Mouse (Mus musculus) CD4-positive, CD25-positive, alpha-beta regulatory T cell, adult 9 weeks (primary cell): ENCODE results near the gene Icam4. TPM values are rescaled to one million over a fixed set of nuclear protein-coding genes. Genes with fewer than 3 reads are reported as not detected.

Source experiments
- polyA plus RNA-seq: library from polyadenylated mRNA; unstranded; fragments of 100-300 nt; shearing (Covaris generic); gene quantifications from one replicate; pipeline ENCODE4 v1.2.1, GENCODE M21; 2017

Gene Icam4
- polyA plus RNA-seq, result 2.6 TPM

DNA sequence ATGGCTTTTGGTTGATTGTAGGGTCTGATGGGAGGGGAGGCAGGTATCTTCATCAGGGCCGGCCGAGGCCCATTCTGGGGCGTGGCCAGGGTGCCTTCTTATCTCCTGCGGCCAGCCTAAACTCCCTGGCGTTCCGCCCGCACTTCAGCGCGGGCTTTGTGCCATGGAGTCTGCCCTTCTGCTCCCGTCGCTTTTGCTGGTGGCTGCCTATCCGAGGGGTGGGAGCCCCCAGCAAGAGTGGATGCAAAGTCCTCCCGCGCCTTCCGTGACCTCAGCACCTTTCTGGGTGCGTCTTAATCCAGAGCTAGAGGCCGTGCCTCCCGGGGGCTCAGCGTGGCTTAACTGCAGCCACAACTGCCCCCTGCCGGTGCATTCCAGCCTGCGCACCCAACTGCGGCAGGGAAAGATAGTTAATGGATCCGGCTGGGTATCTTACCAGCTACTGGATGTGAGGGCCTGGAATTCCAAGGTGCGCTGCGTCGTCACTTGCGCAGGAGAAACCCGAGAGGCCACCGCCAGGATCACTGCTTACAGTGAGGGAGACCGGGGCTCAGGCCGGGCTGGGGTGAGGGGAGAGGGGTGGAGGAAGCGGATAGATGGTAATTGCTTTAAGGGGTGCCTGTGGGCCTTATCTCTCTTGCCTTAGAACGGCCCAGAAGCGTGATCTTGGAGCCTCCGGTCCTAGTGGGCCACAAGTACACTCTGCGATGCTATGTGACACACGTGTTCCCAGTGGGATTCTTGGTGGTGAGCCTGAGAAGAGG, at the start of gene Icam4:
TSS of gene Icam4 (plus strand) at position 83 of the 764 bp plus-strand sequence.

DNA sequence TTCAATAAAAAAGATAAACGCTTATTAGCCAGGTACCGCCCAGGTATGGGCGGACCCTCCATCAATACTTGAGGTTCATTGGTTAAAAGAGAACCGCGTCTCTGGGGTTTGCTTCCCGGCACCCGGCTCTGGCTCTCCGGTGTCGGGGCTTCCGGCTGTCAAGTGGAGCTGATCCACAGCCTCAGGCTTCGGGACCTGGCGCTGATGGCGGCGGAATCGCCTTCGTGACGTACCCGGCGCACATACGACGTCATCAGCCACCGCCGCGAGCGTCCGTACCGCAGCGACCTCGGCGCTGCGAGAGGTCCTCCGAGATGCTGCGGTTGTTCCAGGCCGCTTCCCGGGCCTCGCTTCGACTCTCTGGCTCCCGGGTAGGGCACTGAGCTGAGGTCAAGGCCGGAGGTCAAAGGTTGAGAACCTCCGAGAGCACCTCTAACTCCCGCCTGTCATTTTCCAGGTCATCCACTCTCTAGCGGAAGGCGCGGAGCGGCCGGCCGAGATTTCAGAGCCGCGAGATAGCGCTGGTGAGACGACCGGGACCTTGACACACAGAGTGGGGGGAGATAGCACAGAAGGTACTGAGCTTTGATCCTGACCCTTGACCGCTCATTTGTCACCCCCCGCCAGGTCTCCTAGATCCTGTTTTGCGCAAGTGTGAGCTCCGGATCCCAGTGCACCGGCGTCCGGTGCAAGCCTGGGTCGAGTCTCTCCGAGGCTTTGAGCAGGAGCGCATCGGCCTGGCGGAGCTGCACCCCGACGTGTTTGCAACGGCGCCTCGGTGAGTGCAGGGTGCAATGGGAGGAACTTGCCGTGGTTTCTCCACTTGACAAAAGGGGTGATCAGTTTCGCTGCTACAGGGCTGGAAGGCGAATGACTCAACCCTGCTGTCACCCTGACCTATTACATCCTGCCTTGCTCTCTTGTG, 26.3 kb upstream of the Icam4 start, which contains the start of gene Mrpl4:
TSS of gene Mrpl4 (plus strand) at position 112 of the 925 bp plus-strand sequence.

DNA sequence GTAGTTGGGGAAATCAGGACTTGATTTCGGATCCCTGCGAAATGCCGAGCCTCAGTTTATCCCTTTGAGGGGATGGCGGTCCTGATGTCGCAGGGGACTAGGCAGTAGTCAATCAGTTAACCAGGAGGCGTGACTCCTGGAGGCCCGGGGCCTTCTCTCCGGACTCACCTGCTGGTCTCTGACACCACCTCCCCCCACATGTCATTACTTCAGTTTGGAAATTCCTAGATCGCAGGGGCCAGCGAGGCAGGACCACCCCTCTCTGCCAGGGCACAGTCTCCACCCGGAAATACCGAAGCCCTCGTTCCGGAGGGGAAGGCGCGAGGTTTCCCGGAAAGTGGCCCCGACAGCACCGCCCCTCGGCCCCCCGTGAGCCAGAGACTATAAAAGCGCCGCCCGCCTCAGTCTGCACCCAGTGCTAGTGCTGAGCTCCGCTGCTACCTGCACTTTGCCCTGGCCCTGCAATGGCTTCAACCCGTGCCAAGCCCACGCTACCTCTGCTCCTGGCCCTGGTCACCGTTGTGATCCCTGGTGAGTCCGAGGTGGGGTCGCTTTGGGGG, 13.5 kb upstream of the Icam4 start, which contains the start of gene Icam1:
TSS of gene Icam1 (plus strand) at position 415 of the 560 bp plus-strand sequence.

DNA sequence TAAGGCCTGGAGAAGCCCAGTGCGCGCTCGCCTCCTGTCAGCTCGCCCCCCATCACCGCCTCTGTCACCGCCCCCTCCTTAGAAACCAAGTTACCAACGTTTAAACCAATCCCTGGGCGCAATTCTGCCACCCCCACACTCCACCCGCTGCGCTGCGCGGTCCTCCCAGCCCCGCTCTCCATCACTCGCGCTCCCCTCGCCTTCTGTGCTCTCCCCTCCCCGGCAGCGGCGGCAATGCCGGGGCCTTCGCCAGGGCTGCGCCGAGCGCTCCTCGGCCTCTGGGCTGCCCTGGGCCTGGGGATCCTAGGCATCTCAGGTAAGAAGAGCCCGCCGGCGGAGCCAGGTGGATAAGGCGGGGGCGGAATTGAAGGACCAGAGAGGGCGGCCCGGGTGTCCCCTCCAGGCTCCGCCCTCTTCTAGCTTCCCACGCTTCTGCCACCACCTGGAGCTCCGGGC, 2.8 kb downstream of the Icam4 start, which contains the start of gene Icam5:
TSS of gene Icam5 (plus strand) at position 178 of the 456 bp plus-strand sequence.

DNA sequence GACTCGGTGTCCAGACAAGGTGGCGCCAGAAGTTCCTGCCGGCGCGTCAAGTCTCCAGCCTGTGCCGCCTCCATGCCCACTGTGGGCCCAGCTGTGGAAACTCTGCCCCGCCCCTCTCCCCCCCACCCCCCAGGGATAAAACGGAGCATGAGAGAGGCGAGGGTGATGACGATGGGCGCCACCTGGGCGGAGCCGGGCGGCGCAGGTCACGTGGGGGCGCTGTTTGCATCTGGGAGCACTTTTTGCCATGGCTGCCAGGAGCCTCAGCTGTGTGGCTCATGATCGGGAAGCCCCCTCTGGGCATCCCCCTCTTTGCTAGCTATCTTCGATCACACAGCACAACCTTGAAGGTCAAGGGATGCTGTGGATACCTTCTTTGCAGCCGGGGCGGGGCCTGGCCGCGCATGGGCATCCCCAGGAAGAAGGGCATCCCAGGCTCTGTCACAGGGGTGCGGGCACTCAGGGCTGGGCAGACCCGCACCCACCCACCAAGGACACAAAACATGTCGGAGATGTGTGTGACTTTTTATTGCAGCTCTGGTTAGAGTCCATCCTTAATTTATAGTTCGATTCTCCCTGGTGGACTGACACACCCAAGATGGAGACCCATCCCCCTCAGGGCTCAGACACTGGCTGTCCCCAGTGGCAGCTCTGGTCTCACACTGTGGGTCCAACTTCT, 38.0 kb downstream of the Icam4 start, which contains the start of gene Zglp1:
TSS of gene Zglp1 (minus strand) at position 88 of the 679 bp plus-strand sequence.

DNA sequence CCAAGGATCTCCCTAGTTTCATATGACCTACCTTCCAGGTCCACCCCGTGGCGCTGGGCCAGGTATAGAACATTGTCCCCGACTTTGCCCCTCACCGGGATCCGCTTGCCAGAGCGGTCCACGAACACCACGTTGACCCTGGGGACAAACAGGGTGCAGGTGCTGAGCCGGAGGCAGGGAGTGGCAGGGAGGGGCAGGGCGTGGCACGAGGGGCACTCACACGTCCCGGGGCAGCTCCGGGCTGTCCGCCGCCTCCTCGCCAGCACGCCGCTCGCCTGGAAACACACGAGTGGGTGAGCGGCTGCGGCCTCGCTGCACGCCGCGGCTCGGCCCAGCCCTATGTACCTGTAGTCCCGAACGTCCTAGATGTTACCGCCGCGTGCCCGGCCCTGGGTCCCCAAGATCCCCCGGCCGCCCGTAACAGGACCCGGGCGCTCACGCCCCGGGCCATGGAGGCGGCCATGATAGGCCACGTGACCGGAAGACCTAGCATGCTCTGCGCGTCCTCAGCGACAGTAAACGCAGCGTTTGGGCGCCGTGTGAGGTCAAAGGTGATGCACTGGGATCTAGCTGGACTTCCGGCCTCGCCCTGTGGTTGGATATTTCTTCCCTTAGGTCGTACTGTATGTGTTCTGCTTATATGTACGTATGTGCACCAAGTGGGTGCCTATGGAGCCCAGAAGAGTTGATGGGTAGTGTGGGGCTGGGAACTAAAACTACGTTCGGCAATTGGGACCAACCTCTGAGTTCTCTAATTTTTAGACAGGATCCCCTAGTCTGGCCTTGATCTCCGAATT, 44.1 kb downstream of the Icam4 start, which contains the start of the genes Gm49373 and Fdx1l:
TSS of gene Gm49373 (minus strand) at position 53 of the 797 bp plus-strand sequence.
TSS of gene Fdx1l (minus strand) at position 571 of the 797 bp plus-strand sequence.

Other genes with a start within 250 kb of the Icam4 start
- gene Col5a3, start 214.3 kb upstream of the Icam4 start, polyA plus RNA-seq, result 0.24 TPM
- gene Rdh8, start 210.9 kb upstream of the Icam4 start, polyA plus RNA-seq, result not detected
- 46.9 TPM for gene A230050P20Rik, start 160.7 kb upstream of the Icam4 start, polyA plus RNA-seq
- gene Angptl6, start 149.6 kb upstream of the Icam4 start, polyA plus RNA-seq, result 0.41 TPM
- 88.4 TPM for gene Ppan, start 141.2 kb upstream of the Icam4 start, polyA plus RNA-seq
- 305 TPM for gene Eif3g, start 130.8 kb upstream of the Icam4 start, polyA plus RNA-seq
- gene Dnmt1, start 69.5 kb upstream of the Icam4 start, polyA plus RNA-seq, result 96.2 TPM
- 21.2 TPM for gene S1pr2, start 52.6 kb upstream of the Icam4 start, polyA plus RNA-seq
- gene Mrpl4, start 26.6 kb upstream of the Icam4 start, polyA plus RNA-seq, result 138 TPM
- gene Icam1, start 13.4 kb upstream of the Icam4 start, polyA plus RNA-seq, result 113 TPM
- gene Icam5, start 2.7 kb downstream of the Icam4 start, polyA plus RNA-seq, result 0.84 TPM
- gene Zglp1, start 37.7 kb downstream of the Icam4 start, polyA plus RNA-seq, result 0.36 TPM
- gene Gm49373, start 43.7 kb downstream of the Icam4 start, polyA plus RNA-seq, result not detected
- 30.7 TPM for gene Fdx1l, start 44.2 kb downstream of the Icam4 start, polyA plus RNA-seq
- 7.4 TPM for gene Gm38431, start 62.6 kb downstream of the Icam4 start, polyA plus RNA-seq
- 82.1 TPM for gene Raver1, start 62.6 kb downstream of the Icam4 start, polyA plus RNA-seq
- 96.0 TPM for gene Tyk2, start 101.9 kb downstream of the Icam4 start, polyA plus RNA-seq
- 305 TPM for gene Cdc37, start 120.6 kb downstream of the Icam4 start, polyA plus RNA-seq
- 0.61 TPM for gene Pde4a, start 136.3 kb downstream of the Icam4 start, polyA plus RNA-seq
- gene Keap1, start 210.0 kb downstream of the Icam4 start, polyA plus RNA-seq, result 27.8 TPM
- gene S1pr5, start 219.1 kb downstream of the Icam4 start, polyA plus RNA-seq, result not detected
- 48.5 TPM for gene Atg4d, start 235.9 kb downstream of the Icam4 start, polyA plus RNA-seq